Mouse (Mus musculus) olfactory bulb, adult 2 months (tissue): ENCODE measurements around the gene Ints13.

Source experiments
- CTCF ChIP-seq: fragments of 200-500 bp; IDR thresholded peaks from 2 replicates; pipeline ENCODE4 v1.5.1; 2012; ENCODE audit warnings: low read depth, mild to moderate bottlenecking, low read length, moderate library complexity; ENCODE audit not compliant: insufficient read depth
- POLR2A ChIP-seq: fragments of 200-500 bp; IDR thresholded peaks from 2 replicates; pipeline ENCODE4 v1.6.1; 2012; ENCODE audit warnings: mild to moderate bottlenecking, low read depth, low read length, moderate library complexity; ENCODE audit not compliant: insufficient read depth

DNA sequence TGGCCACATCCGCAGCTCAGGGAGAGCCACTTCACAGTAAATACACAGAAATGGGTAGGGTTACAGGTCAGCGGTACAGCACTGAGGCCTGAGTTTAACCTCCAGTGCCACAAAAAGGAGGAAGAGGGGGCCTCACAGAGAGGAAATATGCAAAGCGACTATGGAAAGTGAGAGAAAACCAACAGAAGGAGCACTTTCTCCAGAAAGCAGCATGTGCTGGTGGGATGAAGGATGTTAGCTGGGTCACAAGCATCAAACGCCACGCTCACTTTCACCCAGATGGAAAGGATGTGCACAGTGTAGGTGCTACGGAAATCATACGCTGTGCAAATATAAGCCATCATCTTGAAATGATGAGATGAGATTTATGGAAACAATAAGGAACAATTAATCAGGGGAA, 47.3 kb downstream of the Ints13 start:
- no peak for TF ChIP-seq CTCF
- no peak for TF ChIP-seq POLR2A
